Mouse (Mus musculus) ES-E14 (cell line): ENCODE measurements around the gene Prpsap1. TPM values are rescaled to one million over a fixed set of nuclear protein-coding genes. Genes with fewer than 3 reads are reported as not detected.

Experiments used
- DNase-seq: peaks from one replicate; pipeline ENCODE4 v3.0.0-alpha.2; 2013; ENCODE audit warnings: low read depth, low spot score
- H3K27ac ChIP-seq: 2 replicates; pipeline ENCODE4 v1.5.1; 2012; ENCODE audit warnings: low read depth, mild to moderate bottlenecking, low read length, moderate library complexity, mixed read lengths; ENCODE audit not compliant: poor library complexity, insufficient read depth, severe bottlenecking
- H3K36me3 ChIP-seq: 2 replicates; pipeline ENCODE4 v1.6.1; 2012; ENCODE audit warnings: mild to moderate bottlenecking, low read length, moderate library complexity, mixed read lengths; ENCODE audit not compliant: control insufficient read depth, poor library complexity, insufficient read depth, severe bottlenecking
- H3K4me1 ChIP-seq, 2 experiments: fragments of 150-350 bp in 1 of 2; sonication (generic) in 1 of 2; 2 replicates each; pipeline ENCODE4 v1.6.1; 2012; ENCODE audit warnings: low read length in 2 of 2, mild to moderate bottlenecking in 1 of 2, mixed read lengths in 1 of 2; ENCODE audit not compliant: control insufficient read depth in 2 of 2, insufficient read depth in 2 of 2, poor library complexity in 1 of 2
- H3K4me3 ChIP-seq, 2 experiments: fragments of 150-350 bp in 1 of 2; sonication (generic) in 1 of 2; 2 replicates each; pipeline ENCODE4 v1.5.1; 2012; ENCODE audit warnings: low read length in 2 of 2, low read depth in 1 of 2, mild to moderate bottlenecking in 1 of 2, mixed read lengths in 1 of 2; ENCODE audit not compliant: insufficient read depth in 1 of 2, poor library complexity in 1 of 2, severe bottlenecking in 1 of 2
- H3K9ac ChIP-seq: 2 replicates; pipeline ENCODE4 v1.6.1; 2012; ENCODE audit warnings: low read depth, mild to moderate bottlenecking, low read length, mixed read lengths; ENCODE audit not compliant: poor library complexity, insufficient read depth, severe bottlenecking
- H3K9me3 ChIP-seq: fragments of 150-350 bp; sonication (generic); 2 replicates; pipeline ENCODE4 v1.6.1; 2012; ENCODE audit warnings: low read depth, mild to moderate bottlenecking, low read length; ENCODE audit not compliant: control insufficient read depth, insufficient read depth
- CHD2 ChIP-seq: IDR thresholded peaks from 2 replicates; pipeline ENCODE4 v1.6.1; 2014; ENCODE audit warnings: mild to moderate bottlenecking, low read depth, low read length, inconsistent platforms
- HCFC1 ChIP-seq: IDR thresholded peaks from 2 replicates; pipeline ENCODE4 v1.6.1; 2012; ENCODE audit warnings: low read length, inconsistent platforms, borderline replicate concordance; ENCODE audit not compliant: insufficient read depth
- MAFK ChIP-seq: IDR thresholded peaks from 2 replicates; pipeline ENCODE4 v1.6.1; 2014; ENCODE audit warnings: mild to moderate bottlenecking, low read depth, low read length, inconsistent platforms; ENCODE audit not compliant: insufficient read depth
- ZC3H11A ChIP-seq: IDR thresholded peaks from 2 replicates; pipeline ENCODE4 v1.6.1; 2012; ENCODE audit warnings: low read depth, mild to moderate bottlenecking, inconsistent platforms, low read length, borderline replicate concordance
- ZNF384 ChIP-seq: IDR thresholded peaks from 2 replicates; pipeline ENCODE4 v1.6.1; 2012; ENCODE audit warnings: low read depth, low read length, inconsistent platforms
- in situ Hi-C, 2 experiments: fragments of 600-800 bp; cut with MboI; formaldehyde crosslinking; loops; one replicate each; pipeline ENCODE4 v1.15.1; 2025; ENCODE audit warnings: low sequenced_read_pairs in 2 of 2, inconsistent platforms in 1 of 2; ENCODE audit not compliant: unreplicated experiment in 2 of 2
- total RNA-seq: library from RNA; depleted of rRNA; stranded (reverse); fragments of 300-350 nt; gene quantifications from 2 replicates; pipeline ENCODE4 v1.2.3, GENCODE M21; 2012

Gene Prpsap1
- total RNA-seq, 1 experiment: 121 TPM

- H3K4me3 ChIP-seq: no peak overlapping the region
- TF ChIP-seq ZNF384 (no peak), ZC3H11A (no peak), CHD2 (no peak), HCFC1 (no peak), MAFK (no peak)
- no peaks in the 10 kb centered on the region for H3K9me3 ChIP-seq
- H3K27ac ChIP-seq: no peak overlapping the region
- H3K36me3 ChIP-seq: no peaks in the 10 kb centered on the region
- 0 out of 4 replicates have a peak, but pooled peaks cover 0 to 3% of the 10 kb centered on the region in 2 experiments for H3K4me1 ChIP-seq
- H3K9ac ChIP-seq: no peak overlapping the region
- DNase-seq: no peak
- in situ Hi-C loops: no loop called here
Measured at GRCm38 (mm10) chr11:116512987-116513386, 19.0 kb upstream of the Prpsap1 start.

- no peak for DNase-seq
- in situ Hi-C loops: no loop called here
- Histone ChIP-seq H3K27ac (no peak overlapping the region), H3K9ac (no peak overlapping the region), H3K4me1 (0 out of 4 replicates have a peak, but pooled peaks cover 0 to 3% of the 10 kb centered on the region in 2 experiments), H3K4me3 (no peak overlapping the region), H3K36me3 (no peaks in the 10 kb centered on the region), H3K9me3 (no peaks in the 10 kb centered on the region)
- no peak for TF ChIP-seq MAFK
- no peak for TF ChIP-seq ZC3H11A
- TF ChIP-seq HCFC1: no peak
- TF ChIP-seq ZNF384: no peak
- no peak for TF ChIP-seq CHD2
Measured at GRCm38 (mm10) chr11:116512154-116512553, 18.2 kb upstream of the Prpsap1 start.

DNA sequence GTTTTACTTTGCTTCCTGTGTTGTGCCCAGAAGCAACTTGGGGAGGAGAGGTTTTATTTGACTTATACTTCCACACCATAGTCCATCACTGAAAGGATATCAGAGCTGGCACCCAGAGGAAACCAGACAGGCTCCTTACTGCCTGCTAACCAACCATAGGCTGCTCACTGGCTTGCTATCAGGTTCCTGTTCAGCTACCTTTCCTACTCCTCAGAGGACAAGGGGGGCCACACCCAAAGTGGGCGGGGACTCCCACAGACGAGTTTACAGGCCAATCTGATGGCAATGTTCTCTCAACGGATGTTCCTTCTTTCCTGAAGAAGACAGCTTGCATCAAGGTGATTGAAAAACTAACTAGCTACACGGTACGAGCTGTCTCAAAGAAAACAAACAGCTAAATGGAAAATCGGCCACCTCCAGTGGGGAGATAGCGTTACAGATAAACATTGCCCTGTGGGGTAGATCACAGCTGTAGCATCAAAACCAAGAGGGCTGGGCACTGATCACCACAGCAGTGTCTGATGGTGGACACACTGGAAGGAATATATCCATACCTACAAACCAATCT lies 17.4 kb upstream of the Prpsap1 start:
- Histone ChIP-seq H3K36me3 (no peaks in the 10 kb centered on the region), H3K9ac (no peak overlapping the region), H3K4me3 (no peak overlapping the region), H3K4me1 (0 out of 4 replicates have a peak, but pooled peaks cover 0 to 3% of the 10 kb centered on the region in 2 experiments), H3K27ac (no peak overlapping the region), H3K9me3 (no peaks in the 10 kb centered on the region)
- no peak for DNase-seq
- TF ChIP-seq MAFK: no peak
- in situ Hi-C loops: no loop called here

GRCm38 (mm10) chr11:116508689-116509088 lies 14.7 kb upstream of the Prpsap1 start:
- Histone ChIP-seq H3K36me3 (no peaks in the 10 kb centered on the region), H3K4me1 (no peaks in the 10 kb centered on the region; a peak in 1 of 4 replicates), H3K9ac (no peak overlapping the region), H3K27ac (no peak overlapping the region), H3K9me3 (no peaks in the 10 kb centered on the region), H3K4me3 (no peak overlapping the region)
- no peak for DNase-seq
- in situ Hi-C loops: no loop called here
- TF ChIP-seq CHD2 (no peak), MAFK (no peak), ZC3H11A (no peak), HCFC1 (no peak), ZNF384 (no peak)
